Mouse (Mus musculus): ENCODE measurements at regions not wholly inside any gene's neighbourhood (a gene's known extent, or its start where the extent isn't known, plus 50 kb on each side); places are given as distances from the start of the nearest gene placed in this dataset.

DNA sequence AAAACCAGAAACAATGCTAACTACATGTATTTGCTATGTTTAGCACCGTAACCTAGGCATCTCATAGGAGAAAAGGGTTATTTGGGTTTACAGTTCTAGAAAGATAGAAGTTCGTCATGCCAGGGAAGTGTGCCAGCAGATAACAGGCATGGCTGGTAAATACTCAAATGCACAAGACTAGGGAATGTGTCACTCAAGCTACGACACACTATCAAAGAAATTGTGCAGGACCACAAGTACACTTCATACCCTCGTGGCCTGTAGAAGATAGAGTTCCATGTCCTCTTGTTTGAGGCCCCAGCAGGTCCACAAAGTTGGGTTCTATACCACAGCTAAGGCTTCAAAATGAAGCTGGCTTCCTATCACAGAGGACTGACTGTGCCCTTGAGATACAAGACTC lies 103.1 kb upstream of the Car8 start:
- Histone ChIP-seq H3K4me2 (replicated peaks; ENCODE audit: low read depth) (no peak overlapping the region), H3K4me3 (ENCODE audit: low read depth, low read length) (no peak overlapping the region), H3K4me1 (replicated peaks; ENCODE audit: control insufficient read depth, insufficient read depth) (no peaks in the 10 kb centered on the region), H3K9me3 (ENCODE audit: control insufficient read depth, low read length) (no peaks in the 10 kb centered on the region), H3K36me3 (ENCODE audit: control insufficient read depth, insufficient read depth, low read length) (no peaks in the 10 kb centered on the region), H3K27me3 (ENCODE audit: control insufficient read depth, insufficient read depth, low read length) (no peaks in the 10 kb centered on the region), H3K9ac (ENCODE audit: low read length) (no peak overlapping the region), H3K27ac (replicated peaks) (no peak overlapping the region)
- no peak for TF ChIP-seq EP300 (optimal IDR thresholded peaks at IDR 0.05)
- no peak for TF ChIP-seq CTCF (IDR thresholded peaks at IDR 0.05; ENCODE audit: low read depth)
- ATAC-seq (ENCODE audit: low FRiP score, low TSS enrichment) (no peak), DNase-seq (ENCODE audit: low spot score) (no peak)
- WGBS: 73% methylated on average over 4 of the region's 4 CpGs

DNA sequence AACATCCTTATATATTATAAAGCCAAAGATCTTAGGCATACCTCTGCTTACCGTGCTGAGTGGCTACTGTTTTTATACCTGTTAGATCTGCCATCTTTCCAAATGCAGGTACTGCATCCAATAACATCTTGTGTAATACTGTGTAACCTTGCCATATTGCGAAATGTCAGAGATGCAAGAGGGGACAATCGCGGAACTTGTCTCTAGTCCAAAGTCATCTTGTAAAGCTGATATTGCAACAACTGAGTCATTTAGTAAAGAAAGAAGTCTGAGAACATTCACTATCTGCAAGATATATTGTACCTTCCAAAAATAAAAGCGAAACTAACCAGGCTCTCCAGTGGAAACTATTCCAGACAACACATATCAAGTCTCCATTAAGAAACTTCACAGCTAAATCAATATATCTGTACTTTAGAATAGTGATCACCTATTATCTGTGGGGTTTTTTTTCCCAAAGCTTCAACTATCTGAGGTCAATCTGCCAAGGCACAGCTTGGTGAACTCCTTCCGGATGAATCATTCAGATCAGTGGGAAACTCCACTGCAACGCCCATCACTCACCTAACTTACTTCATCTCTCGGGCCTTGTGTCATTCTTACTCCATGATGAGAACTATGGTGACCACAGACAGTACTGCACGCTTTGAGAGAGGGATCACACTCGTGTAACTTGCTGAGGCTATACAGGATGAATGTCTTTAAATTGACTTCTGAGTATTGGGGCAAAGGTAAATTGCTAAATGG lies 70.6 kb upstream of the Car8 start:
- Histone ChIP-seq H3K36me3 (ENCODE audit: control insufficient read depth, insufficient read depth, low read length) (no peaks in the 10 kb centered on the region), H3K4me3 (ENCODE audit: low read depth, low read length) (no peak overlapping the region), H3K9me3 (ENCODE audit: control insufficient read depth, low read length) (no peaks in the 10 kb centered on the region), H3K27me3 (ENCODE audit: control insufficient read depth, insufficient read depth, low read length) (no peaks in the 10 kb centered on the region), H3K4me2 (replicated peaks; ENCODE audit: low read depth) (no peak overlapping the region), H3K9ac (ENCODE audit: low read length) (no peak overlapping the region), H3K4me1 (replicated peaks; ENCODE audit: control insufficient read depth, insufficient read depth) (no peaks in the 10 kb centered on the region), H3K27ac (replicated peaks) (no peak overlapping the region)
- TF ChIP-seq EP300 (optimal IDR thresholded peaks at IDR 0.05) (no peak), CTCF (IDR thresholded peaks at IDR 0.05; ENCODE audit: low read depth) (no peak)
- WGBS: 84% methylated on average over 10 of the region's 10 CpGs
- DNase-seq (ENCODE audit: low spot score) (no peak), ATAC-seq (ENCODE audit: low FRiP score, low TSS enrichment) (no peak)

DNA sequence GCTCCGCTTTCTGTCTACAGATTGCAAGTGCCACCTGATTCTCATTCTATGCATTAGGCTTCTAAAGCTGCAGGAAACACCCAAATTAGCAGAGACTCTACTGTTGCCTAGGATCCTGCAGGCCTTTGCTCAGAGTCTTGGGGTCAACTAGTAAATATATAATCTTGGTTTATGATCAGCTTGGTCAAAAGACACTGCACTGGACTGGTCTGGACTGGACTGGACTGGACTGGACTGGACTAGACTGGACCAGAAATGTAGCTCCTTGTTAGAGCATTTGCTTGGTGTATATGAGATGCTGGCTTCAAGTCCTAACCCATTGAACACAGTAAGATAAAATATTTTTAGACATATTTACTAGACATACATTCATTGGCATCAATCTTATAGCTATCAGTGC lies 53.7 kb upstream of the Car8 start:
- Histone ChIP-seq H3K9ac (ENCODE audit: low read length) (no peak overlapping the region), H3K9me3 (ENCODE audit: control insufficient read depth, low read length) (no peaks in the 10 kb centered on the region), H3K36me3 (ENCODE audit: control insufficient read depth, insufficient read depth, low read length) (no peaks in the 10 kb centered on the region), H3K4me1 (replicated peaks; ENCODE audit: control insufficient read depth, insufficient read depth) (no peaks in the 10 kb centered on the region), H3K4me2 (replicated peaks; ENCODE audit: low read depth) (no peak overlapping the region), H3K27me3 (ENCODE audit: control insufficient read depth, insufficient read depth, low read length) (no peaks in the 10 kb centered on the region), H3K27ac (replicated peaks) (no peak overlapping the region), H3K4me3 (ENCODE audit: low read depth, low read length) (no peak overlapping the region)
- no peak for TF ChIP-seq EP300 (optimal IDR thresholded peaks at IDR 0.05)
- TF ChIP-seq CTCF (IDR thresholded peaks at IDR 0.05; ENCODE audit: low read depth): no peak
- 91% methylated on average over 1 of the region's 1 CpGs for WGBS
- DNase-seq (ENCODE audit: low spot score) (no peak), ATAC-seq (ENCODE audit: low FRiP score, low TSS enrichment) (no peak)

DNA sequence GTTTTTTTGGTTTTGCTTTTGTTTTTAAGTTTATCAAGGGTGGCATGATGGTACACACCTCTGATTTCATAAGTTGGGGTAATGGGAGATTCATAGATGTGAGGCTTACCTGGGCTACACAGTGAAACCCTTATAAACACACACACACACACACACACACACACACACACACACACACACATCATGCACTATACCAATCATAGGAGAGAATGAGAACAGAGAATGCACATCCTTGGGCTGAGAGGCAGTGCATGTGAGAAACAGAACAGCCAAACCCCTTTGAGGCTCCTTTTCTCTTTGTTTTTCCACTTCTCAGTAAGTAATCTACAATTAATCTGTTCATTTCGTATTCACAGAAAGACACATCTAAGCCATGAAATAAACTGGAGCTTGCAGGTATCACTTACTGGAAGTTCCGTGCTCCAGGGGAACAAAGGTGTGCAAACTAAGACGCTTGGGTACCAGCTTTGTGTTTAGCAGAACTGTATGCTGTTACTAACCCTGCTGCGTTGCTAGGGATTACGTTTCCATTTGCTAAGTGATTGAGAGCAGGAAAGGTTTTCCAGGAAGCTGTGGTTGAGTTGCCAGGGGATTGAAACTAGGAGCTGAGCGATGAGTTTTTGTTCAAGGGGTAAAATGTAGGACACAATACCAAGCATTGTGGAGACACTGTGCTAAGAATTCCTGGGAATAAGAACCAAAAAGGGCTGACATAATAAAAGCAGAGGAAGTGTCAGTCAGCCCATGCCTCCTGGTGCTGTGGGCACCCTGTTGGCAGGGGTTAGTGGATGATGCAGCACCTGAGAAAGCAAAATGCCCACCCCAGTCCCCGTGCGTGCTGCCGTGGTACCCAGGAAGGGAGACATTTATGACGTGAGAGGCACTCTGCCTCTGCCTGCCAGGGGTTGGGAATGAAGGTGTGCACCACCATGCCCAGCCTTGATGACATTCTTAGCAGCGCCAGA lies 53.0 kb upstream of the Car8 start:
- no peak overlapping the region for H3K27ac ChIP-seq (replicated peaks)
- ATAC-seq (ENCODE audit: low FRiP score, low TSS enrichment) (peak; percentile 76), DNase-seq (ENCODE audit: low spot score) (peak; percentile 36)
- H3K36me3 ChIP-seq (ENCODE audit: control insufficient read depth, insufficient read depth, low read length): no peaks in the 10 kb centered on the region
- no peaks in the 10 kb centered on the region for H3K27me3 ChIP-seq (ENCODE audit: control insufficient read depth, insufficient read depth, low read length)
- no peaks in the 10 kb centered on the region for H3K4me1 ChIP-seq (replicated peaks; ENCODE audit: control insufficient read depth, insufficient read depth)
- H3K9me3 ChIP-seq (ENCODE audit: control insufficient read depth, low read length): no peaks in the 10 kb centered on the region
- 59% methylated on average over 11 of the region's 11 CpGs for WGBS
- H3K4me2 ChIP-seq (replicated peaks; ENCODE audit: low read depth): no peak overlapping the region
- TF ChIP-seq CTCF (IDR thresholded peaks at IDR 0.05; ENCODE audit: low read depth): no peak
- no peak for TF ChIP-seq EP300 (optimal IDR thresholded peaks at IDR 0.05)
- H3K9ac ChIP-seq (ENCODE audit: low read length): no peak overlapping the region
- H3K4me3 ChIP-seq (ENCODE audit: low read depth, low read length): no peak overlapping the region

DNA sequence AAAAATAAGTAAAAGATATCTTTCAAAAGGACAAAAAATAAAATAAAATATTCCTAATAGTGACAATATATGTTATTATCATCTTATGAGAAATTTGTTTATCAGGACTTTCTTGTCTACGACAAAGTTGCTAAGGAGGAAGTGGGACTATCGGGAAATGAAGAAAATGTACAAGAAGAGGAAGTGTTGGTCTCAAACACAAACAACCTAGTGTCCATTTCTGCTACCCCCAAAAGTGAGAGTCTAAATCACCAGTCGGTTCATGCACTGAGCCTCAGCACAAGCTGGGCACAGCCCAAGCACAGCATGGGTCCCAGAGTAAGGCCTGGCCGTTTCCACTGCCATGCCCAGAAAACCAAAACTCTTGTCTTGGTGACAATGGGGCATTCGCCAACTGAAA lies 51.1 kb upstream of the Car8 start:
- no peak overlapping the region for H3K4me2 ChIP-seq (replicated peaks; ENCODE audit: low read depth)

More for the DNA sequence above, 51.1 kb upstream of the Car8 start:
- H3K4me1 ChIP-seq (replicated peaks; ENCODE audit: control insufficient read depth, insufficient read depth): no peaks in the 10 kb centered on the region
- ATAC-seq (ENCODE audit: low FRiP score, low TSS enrichment) (no peak), DNase-seq (ENCODE audit: low spot score) (no peak)
- H3K27ac ChIP-seq (replicated peaks): no peak overlapping the region
- no peaks in the 10 kb centered on the region for H3K36me3 ChIP-seq (ENCODE audit: control insufficient read depth, insufficient read depth, low read length)
- TF ChIP-seq EP300 (optimal IDR thresholded peaks at IDR 0.05) (no peak), CTCF (IDR thresholded peaks at IDR 0.05; ENCODE audit: low read depth) (no peak)
- no peaks in the 10 kb centered on the region for H3K27me3 ChIP-seq (ENCODE audit: control insufficient read depth, insufficient read depth, low read length)
- H3K4me3 ChIP-seq (ENCODE audit: low read depth, low read length): no peak overlapping the region
- 83% methylated on average over 5 of the region's 5 CpGs for WGBS
- no peaks in the 10 kb centered on the region for H3K9me3 ChIP-seq (ENCODE audit: control insufficient read depth, low read length)
- no peak overlapping the region for H3K9ac ChIP-seq (ENCODE audit: low read length)

Data from stomach, postnatal 0 days (tissue).